Mouse (Mus musculus): Measurements from ENCODE around the gene Pnkd. TPM values are rescaled to one million over a fixed set of nuclear protein-coding genes. Genes with fewer than 3 reads are reported as not detected.

The Pnkd gene
- polyA plus RNA-seq, 1 experiment from 2014 or later = 108 TPM

MicroRNA genes within 50 kb of the gene (microRNA counts, 519-probe panel; counts per million panel counts)
- 2,366 counts per million, percentile 64 among the panel's probes with 10 or more counts for microRNA mmu-miR-26b

Small RNAs within 50 kb of the gene (microRNA-seq; reads per million reads assigned to microRNA genes)
- 28,682 reads per million, percentile 99 among the genes with 10 or more reads in this experiment for gene Mir26b

Other genes starting within 250 kb of the Pnkd start
- 27.4 and 30.4 TPM in 2 replicates for gene Tns1, start 160.5 kb upstream of the Pnkd start, polyA plus RNA-seq (2016; fragmentation: Nextera tagmentation; extraction: Ambion mirVana)
- gene Rufy4, start 159.4 kb upstream of the Pnkd start, polyA plus RNA-seq (2016; fragmentation: Nextera tagmentation; extraction: Ambion mirVana) = 0.06 and 0.15 TPM in 2 replicates
- 0.05 and 0.22 TPM in 2 replicates for gene Cxcr2, start 130.9 kb upstream of the Pnkd start, polyA plus RNA-seq (2016; fragmentation: Nextera tagmentation; extraction: Ambion mirVana)
- not detected in 2 replicates for gene Cxcr1, start 90.3 kb upstream of the Pnkd start, polyA plus RNA-seq (2016; fragmentation: Nextera tagmentation; extraction: Ambion mirVana)
- 359 and 369 TPM in 2 replicates for gene Arpc2, start 48.8 kb upstream of the Pnkd start, polyA plus RNA-seq (2016; fragmentation: Nextera tagmentation; extraction: Ambion mirVana)
- 0.41 and 0.70 TPM in 2 replicates for gene Gpbar1, start 6.4 kb upstream of the Pnkd start, polyA plus RNA-seq (2016; fragmentation: Nextera tagmentation; extraction: Ambion mirVana)
- 259 and 262 TPM in 2 replicates for gene Aamp, start 192 bp upstream of the Pnkd start, polyA plus RNA-seq (2016; fragmentation: Nextera tagmentation; extraction: Ambion mirVana)
- 12.4 and 12.5 TPM in 2 replicates for gene Tmbim1, start 20.7 kb downstream of the Pnkd start, polyA plus RNA-seq (2016; fragmentation: Nextera tagmentation; extraction: Ambion mirVana)
- 0.22 and 0.28 TPM in 2 replicates for gene Catip, start 77.2 kb downstream of the Pnkd start, polyA plus RNA-seq (2016; fragmentation: Nextera tagmentation; extraction: Ambion mirVana)
- gene Slc11a1, start 90.3 kb downstream of the Pnkd start, polyA plus RNA-seq (2016; fragmentation: Nextera tagmentation; extraction: Ambion mirVana) = 1.7 and 2.1 TPM in 2 replicates
- 42.2 and 49.0 TPM in 2 replicates for gene Ctdsp1, start 106.6 kb downstream of the Pnkd start, polyA plus RNA-seq (2016; fragmentation: Nextera tagmentation; extraction: Ambion mirVana)
- 0.26 and 0.37 TPM in 2 replicates for gene Vil1, start 124.4 kb downstream of the Pnkd start, polyA plus RNA-seq (2016; fragmentation: Nextera tagmentation; extraction: Ambion mirVana)
- 109 and 113 TPM in 2 replicates for gene Cnot9, start 221.1 kb downstream of the Pnkd start, polyA plus RNA-seq (2016; fragmentation: Nextera tagmentation; extraction: Ambion mirVana)